Mouse (Mus musculus) adrenal gland, postnatal 36 days (tissue): ENCODE measurements around the gene Ppp2r5c. TPM values are rescaled to one million over a fixed set of nuclear protein-coding genes. Genes with fewer than 3 reads are reported as not detected.

ENCODE experiments used
- DNase-seq, 2 experiments: peaks; one replicate each; pipeline ENCODE4 v3.0.0; 2021; ENCODE audit warnings: mixed read lengths in 1 of 2
- total RNA-seq, 2 experiments: library from RNA; stranded (reverse); gene quantifications; 2 replicates each; pipeline ENCODE4 v1.2.3; 2021

Gene Ppp2r5c
- total RNA-seq, 2 experiments from 2014 or later, result 104 to 114 TPM

DNA sequence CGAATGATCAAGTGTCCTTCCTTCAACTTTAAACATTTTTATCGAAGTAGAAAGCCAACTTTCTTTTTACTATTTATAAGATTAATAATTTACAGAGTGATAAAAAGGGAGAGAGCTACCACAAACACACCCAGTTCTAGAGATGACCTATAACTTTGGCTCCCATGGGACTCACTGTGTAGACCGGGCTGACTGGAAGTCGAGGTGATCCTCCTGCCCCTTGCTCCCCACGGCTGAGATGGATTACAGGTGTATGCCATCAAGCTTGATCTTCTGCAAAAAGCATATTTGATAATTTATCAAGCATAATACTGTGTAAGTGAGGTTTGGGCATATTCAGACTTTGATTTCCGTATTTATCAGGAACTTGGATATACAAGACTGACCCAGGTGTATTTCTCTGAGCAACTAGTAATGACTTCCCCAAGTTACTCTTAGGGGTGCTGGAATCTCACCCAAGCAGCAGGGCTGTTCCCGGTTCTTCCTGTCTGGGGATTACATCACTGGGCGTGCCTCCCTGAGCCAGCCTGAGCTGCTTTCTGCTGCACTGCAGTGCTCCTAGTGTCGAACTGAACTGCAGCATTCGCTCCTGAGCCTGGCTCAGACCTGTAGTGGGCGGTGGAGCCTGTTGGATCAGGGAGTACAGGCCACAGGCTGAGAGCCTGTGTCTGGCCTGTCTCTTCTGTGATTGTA is 161.7 kb downstream of the Ppp2r5c start:
- peak; percentile 39 to 54 for DNase-seq

DNA sequence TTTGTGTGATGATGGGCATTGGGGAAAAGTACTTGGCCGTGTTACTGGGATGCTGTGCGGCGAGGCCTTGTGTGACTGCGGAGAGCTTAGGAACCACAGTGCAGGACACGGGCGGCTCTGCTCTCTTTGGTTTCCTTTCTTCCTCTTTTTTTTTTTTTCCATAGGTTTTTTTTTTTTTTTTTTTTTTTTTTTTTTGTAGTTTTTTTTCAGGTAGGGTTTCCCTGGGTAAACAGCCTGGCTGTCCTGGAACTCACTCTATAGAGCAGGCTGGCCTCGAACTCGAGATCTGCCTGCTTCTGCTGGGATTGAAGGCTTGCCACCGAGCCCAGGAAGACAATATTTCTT is 162.2 kb downstream of the Ppp2r5c start:
- DNase-seq, result no peak

DNA sequence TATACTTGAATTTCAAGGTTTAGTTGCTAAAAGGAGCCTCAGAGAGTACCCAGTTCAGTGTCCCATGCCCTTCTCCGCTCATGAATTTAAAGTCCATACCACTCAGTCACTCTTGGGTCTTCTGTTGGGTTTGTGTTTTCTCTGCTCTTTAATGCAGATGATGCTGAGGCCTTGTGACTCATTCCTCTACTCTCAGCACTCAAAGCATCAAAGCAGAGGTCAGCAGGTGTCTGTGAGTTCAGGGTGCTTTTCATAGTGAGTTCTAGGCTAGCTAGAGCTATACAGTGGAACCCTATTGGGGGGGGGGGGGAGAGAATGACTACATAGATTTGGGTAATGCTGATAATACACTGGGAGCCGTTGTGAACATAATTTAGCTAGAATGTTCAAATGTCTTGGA is 163.8 kb downstream of the Ppp2r5c start:
- no peak for DNase-seq

DNA sequence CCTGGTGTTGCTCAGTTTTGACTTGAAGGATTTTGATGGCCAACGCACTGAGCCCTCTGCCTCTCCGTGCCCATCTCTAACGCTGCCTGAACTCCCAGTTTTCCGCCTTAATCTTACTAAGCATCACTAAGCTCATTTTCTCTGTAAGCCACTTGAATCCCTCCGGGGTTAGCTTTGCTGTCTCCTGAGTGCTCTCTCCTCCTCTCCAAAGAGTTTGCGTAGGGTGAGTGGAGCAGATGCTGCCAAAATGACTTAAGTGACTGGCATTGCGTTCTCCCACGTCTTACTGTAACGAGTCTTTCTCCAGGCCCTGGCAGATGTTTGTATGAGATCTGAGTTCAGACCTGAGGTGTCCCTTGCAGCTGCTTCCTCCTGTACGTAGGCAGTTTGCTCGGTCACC is 183.1 kb downstream of the Ppp2r5c start:
- DNase-seq, result no peak

Other genes starting within 250 kb of the Ppp2r5c start
- gene Dio3, start 168.1 kb upstream of the Ppp2r5c start, total RNA-seq, result 1 to 10 TPM in 1 of 2 experiments, under 1 TPM in 1; 0.82 to 1.6 TPM
- gene Dync1h1, start 154.3 kb downstream of the Ppp2r5c start, total RNA-seq, result 100 to 1,000 TPM; 148 to 179 TPM
- not detected for gene 1700001K19Rik, start 235.5 kb downstream of the Ppp2r5c start, total RNA-seq